Mouse (Mus musculus) neural tube, embryonic 12.5 days (tissue): ENCODE measurements around the gene Hba-x. TPM values are rescaled to one million over a fixed set of nuclear protein-coding genes. Genes with fewer than 3 reads are reported as not detected.
A peak's percentile ranks its signal among the peaks of the same experiment; 100 is the strongest.

Source experiments
- ATAC-seq: fragments of 200-750 bp; cut with Nextera tagmentation; 2 replicates; pipeline ENCODE4 v1.8.0; 2017; ENCODE audit warnings: low read depth, mild to moderate bottlenecking, moderate TSS enrichment, moderate library complexity; ENCODE audit not compliant: low FRiP score
- H3K27ac ChIP-seq: fragments of 300-500 bp; sonication (generic); 2 replicates; pipeline ENCODE4 v1.5.1; 2016
- H3K27me3 ChIP-seq: fragments of 300-500 bp; sonication (generic); replicated peaks from 2 replicates; pipeline ENCODE4 v1.6.1; 2016; ENCODE audit warnings: mild to moderate bottlenecking
- H3K36me3 ChIP-seq: fragments of 300-500 bp; sonication (generic); 2 replicates; pipeline ENCODE4 v1.6.1; 2016; ENCODE audit warnings: mild to moderate bottlenecking
- H3K4me1 ChIP-seq: fragments of 300-500 bp; sonication (generic); 2 replicates; pipeline ENCODE4 v1.6.1; 2016
- H3K4me2 ChIP-seq: fragments of 300-500 bp; sonication (generic); replicated peaks from 2 replicates; pipeline ENCODE4 v1.6.1; 2016; ENCODE audit warnings: mild to moderate bottlenecking
- H3K4me3 ChIP-seq: fragments of 300-500 bp; sonication (generic); 2 replicates; pipeline ENCODE4 v1.5.1; 2016
- H3K9ac ChIP-seq: fragments of 300-500 bp; sonication (generic); 2 replicates; pipeline ENCODE4 v1.6.1; 2016; ENCODE audit warnings: mild to moderate bottlenecking
- H3K9me3 ChIP-seq: fragments of 300-500 bp; sonication (generic); 2 replicates; pipeline ENCODE4 v1.6.1; 2016; ENCODE audit warnings: mild to moderate bottlenecking
- WGBS: fragments of 180-500 bp; shearing (Covaris S2); methylation state at CpG from one replicate; pipeline ENCODE4 v1.1.7; 2016; 5-methylcytosine and 5-hydroxymethylcytosine counted together
- polyA plus RNA-seq: library from polyadenylated mRNA; unstranded; fragments of >200 nt; fragmentation: Nextera tagmentation; extraction: Ambion mirVana; gene quantifications from 2 replicates; pipeline ENCODE4 v1.2.1, GENCODE M21; 2016

The Hba-x gene
- polyA plus RNA-seq, 1 experiment from 2014 or later: 1,360 TPM

GRCm38 (mm10) chr11:32256146-32256545, 20.1 kb upstream of the Hba-x start:
- Histone ChIP-seq H3K27me3 (no peaks in the 10 kb centered on the region), H3K27ac (no peak overlapping the region), H3K36me3 (peaks cover 25% of the 10 kb centered on the region), H3K4me3 (no peak overlapping the region), H3K9me3 (no peaks in the 10 kb centered on the region), H3K9ac (no peak overlapping the region), H3K4me1 (no peaks in the 10 kb centered on the region), H3K4me2 (no peak overlapping the region)
- WGBS: 97% methylated on average over 1 of the region's 1 CpGs
- ATAC-seq: no peak

DNA sequence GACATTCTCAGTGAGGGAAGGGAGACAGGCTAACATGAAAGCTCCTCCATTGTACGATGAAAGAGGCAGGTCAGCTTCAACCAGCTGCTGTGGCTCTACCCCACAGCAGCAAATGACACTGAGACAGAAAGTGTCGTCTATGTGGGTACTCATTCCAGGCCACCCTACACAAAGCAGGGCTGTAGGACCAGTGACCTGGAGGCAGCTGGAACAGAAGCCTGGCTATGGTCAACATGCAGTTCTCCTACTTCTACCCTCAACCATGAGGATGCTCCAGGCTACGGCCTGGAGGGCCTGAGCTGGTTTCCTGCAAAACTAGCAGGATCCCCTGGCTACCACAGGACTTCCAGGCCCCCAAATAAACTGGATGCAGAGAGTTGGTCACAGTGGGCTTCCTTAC, 19.6 kb upstream of the Hba-x start:
- H3K4me2 ChIP-seq: no peak overlapping the region
- no peaks in the 10 kb centered on the region for H3K4me1 ChIP-seq
- ATAC-seq: no peak
- no peak overlapping the region for H3K9ac ChIP-seq
- 89% methylated on average over 3 of the region's 3 CpGs for WGBS
- no peak overlapping the region for H3K27ac ChIP-seq
- H3K9me3 ChIP-seq: no peaks in the 10 kb centered on the region
- H3K36me3 ChIP-seq: peaks cover 25% of the 10 kb centered on the region
- H3K4me3 ChIP-seq: no peak overlapping the region
- no peaks in the 10 kb centered on the region for H3K27me3 ChIP-seq

DNA sequence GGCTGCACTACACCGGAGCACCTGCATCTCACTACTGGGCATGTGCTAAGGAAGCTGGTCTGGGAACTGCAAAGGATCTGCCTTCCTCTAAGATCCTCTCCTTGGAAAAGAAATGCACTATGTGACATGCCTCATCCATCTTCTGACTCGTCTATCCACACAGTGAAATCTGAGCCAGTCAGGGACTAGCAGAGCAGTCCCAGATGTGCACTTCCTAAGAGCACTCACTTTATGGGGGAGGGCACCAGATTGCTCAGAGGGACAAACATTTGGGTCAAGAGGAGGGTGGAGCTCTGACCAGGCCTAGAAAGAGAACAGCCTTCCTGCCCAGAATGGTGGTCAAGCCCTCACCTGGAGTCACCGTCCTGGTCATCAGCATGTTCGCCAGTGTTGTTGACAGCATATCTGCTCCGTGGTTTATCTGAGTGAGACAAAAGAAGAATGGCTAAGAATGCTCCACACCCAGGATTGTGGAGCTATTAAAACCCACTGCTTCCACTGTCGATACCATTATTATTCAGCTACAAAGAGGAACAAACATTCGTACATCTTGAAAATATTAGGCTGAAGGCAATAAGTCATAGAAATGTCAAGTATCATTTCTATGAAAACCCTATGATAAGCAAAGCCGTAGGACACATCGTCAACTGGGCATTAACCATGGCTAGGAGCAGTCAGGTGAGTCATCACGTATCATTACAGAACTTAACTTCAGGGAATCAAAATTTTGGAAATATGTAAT, 13.4 kb upstream of the Hba-x start:
- H3K4me3 ChIP-seq: no peak overlapping the region
- H3K27ac ChIP-seq: no peak overlapping the region
- H3K4me2 ChIP-seq: no peak overlapping the region
- no peak for ATAC-seq
- H3K36me3 ChIP-seq: peaks cover 4% of the 10 kb centered on the region; the same call in 1 of the 2 replicates
- H3K4me1 ChIP-seq: peaks cover 4% of the 10 kb centered on the region
- no peak overlapping the region for H3K9ac ChIP-seq
- 82% methylated on average over 10 of the region's 10 CpGs for WGBS
- no peaks in the 10 kb centered on the region for H3K9me3 ChIP-seq
- no peaks in the 10 kb centered on the region for H3K27me3 ChIP-seq

DNA sequence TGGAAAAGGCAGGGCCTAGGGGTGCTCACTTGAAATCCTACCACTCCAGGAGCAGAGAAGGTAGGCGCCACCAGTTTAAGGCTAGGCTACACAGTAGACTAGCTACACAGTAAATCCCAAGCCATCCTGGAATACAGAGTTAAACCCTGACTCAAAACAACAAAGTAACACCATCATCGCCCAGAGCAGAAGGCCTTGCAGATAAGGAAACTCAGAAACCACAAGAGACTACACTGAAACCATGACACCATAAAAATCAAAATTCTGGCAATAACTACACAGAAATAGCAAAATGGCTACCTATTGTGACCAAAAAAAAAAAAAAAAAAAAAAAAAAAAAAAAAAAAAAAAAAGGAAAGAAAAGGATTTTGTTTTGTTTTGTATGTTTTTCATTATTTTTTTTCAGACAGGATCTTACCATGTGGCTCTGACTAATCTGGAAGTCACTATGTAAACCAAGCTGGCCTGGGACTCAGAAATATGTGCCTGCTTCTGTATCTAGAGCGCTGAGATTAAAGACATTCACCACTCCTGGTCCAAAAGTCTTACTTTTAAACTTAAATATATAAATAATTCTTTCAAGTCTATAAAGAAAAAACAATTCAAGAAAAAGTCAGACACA, 11.0 kb upstream of the Hba-x start:
- H3K4me1 ChIP-seq: peaks cover 7% of the 10 kb centered on the region
- H3K4me2 ChIP-seq: no peak overlapping the region
- no peak overlapping the region for H3K27ac ChIP-seq
- no peak overlapping the region for H3K9ac ChIP-seq
- no peaks in the 10 kb centered on the region for H3K9me3 ChIP-seq
- H3K27me3 ChIP-seq: no peaks in the 10 kb centered on the region
- no peak for ATAC-seq
- no peak overlapping the region for H3K4me3 ChIP-seq
- H3K36me3 ChIP-seq: peaks cover 4% of the 10 kb centered on the region; the same call in 1 of the 2 replicates
- 96% methylated on average over 3 of the region's 3 CpGs for WGBS

DNA sequence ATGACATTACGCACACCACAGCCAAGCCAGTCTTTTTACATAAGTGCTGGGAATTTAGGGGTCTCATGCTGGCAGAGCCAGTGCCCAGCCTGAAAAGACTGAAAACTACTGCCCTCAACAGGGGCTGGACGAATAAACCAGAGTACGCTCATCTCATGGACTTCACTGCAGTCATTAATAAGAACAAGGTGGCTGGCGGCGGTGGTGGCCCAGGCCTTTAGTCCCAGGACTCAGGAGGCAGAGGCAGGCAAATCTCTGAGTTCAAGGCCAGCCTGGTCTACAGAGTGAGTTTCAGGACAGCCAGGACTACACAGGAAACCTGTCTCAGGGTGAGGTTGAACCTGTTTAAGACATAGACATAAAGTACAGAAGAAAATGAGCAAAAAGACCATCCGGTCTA, 10.0 kb upstream of the Hba-x start:
- no peak for ATAC-seq
- Histone ChIP-seq H3K4me2 (0 out of 2 replicates have a peak overlapping the region, but pooled peaks have one; percentile 20), H3K9ac (no peak overlapping the region), H3K36me3 (peaks cover under 1% of the 10 kb centered on the region; the same call in 1 of the 2 replicates), H3K9me3 (no peaks in the 10 kb centered on the region), H3K4me1 (peaks cover 7% of the 10 kb centered on the region), H3K27ac (no peak overlapping the region), H3K27me3 (no peaks in the 10 kb centered on the region), H3K4me3 (no peak overlapping the region)
- 89% methylated on average over 6 of the region's 6 CpGs for WGBS

- 30% methylated on average over 6 of the region's 6 CpGs for WGBS
- H3K27ac ChIP-seq: peak overlapping the region; percentile 98
- no peaks in the 10 kb centered on the region for H3K36me3 ChIP-seq
- no peaks in the 10 kb centered on the region for H3K9me3 ChIP-seq
- H3K4me3 ChIP-seq: peak overlapping the region; percentile 72
- ATAC-seq: no peak; the same call in 1 of the 2 replicates
- peak overlapping the region; percentile 92 for H3K9ac ChIP-seq
- peak overlapping the region; percentile 59 for H3K4me2 ChIP-seq
- H3K4me1 ChIP-seq: peaks cover 7% of the 10 kb centered on the region
- no peaks in the 10 kb centered on the region for H3K27me3 ChIP-seq
Measured at GRCm38 (mm10) chr11:32266776-32267175, 9.4 kb upstream of the Hba-x start.

GRCm38 (mm10) chr11:32267188-32267884, 8.9 kb upstream of the Hba-x start, which contains the start of gene Nprl3:
Nprl3 (minus strand) TSS chr11:32267707.
- Histone ChIP-seq H3K4me1 (peaks cover 7% of the 10 kb centered on the region), H3K9ac (peak within 1 kb of the TSS; percentile 92), H3K27me3 (no peaks in the 10 kb centered on the region), H3K9me3 (no peaks in the 10 kb centered on the region), H3K36me3 (no peaks in the 10 kb centered on the region), H3K27ac (peak within 1 kb of the TSS; percentile 98), H3K4me3 (peak within 1 kb of the TSS; percentile 72), H3K4me2 (peak within 1 kb of the TSS; percentile 59)
- peak; percentile 98 for ATAC-seq
- under 1% methylated on average over 54 of the region's 54 CpGs for WGBS

DNA sequence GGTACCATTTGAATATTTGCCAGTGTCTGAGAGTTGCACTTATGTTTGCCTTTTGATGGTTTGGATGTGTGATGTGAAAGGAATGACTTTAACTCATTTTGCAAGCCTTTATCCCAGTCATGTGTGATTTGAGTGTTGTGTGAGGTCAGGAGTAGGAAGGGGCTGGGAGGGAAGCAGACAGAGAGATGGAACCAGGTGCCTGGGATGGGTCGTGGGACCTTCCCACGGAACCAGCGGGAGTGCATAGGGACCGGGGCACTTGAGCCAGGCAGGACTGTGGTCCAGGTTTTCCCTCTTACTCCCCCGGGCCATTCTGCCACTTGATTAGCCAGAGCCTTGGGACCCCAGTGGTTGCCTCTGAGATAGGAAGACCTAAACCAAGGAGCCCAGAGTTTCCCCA, 8.2 kb upstream of the Hba-x start:
- ATAC-seq: peak; percentile 44
- Histone ChIP-seq H3K4me3 (peak overlapping the region; percentile 72), H3K27me3 (no peaks in the 10 kb centered on the region), H3K9ac (peak overlapping the region; percentile 64), H3K9me3 (no peaks in the 10 kb centered on the region), H3K4me2 (peak overlapping the region; percentile 59), H3K4me1 (peaks cover 7% of the 10 kb centered on the region), H3K36me3 (no peaks in the 10 kb centered on the region), H3K27ac (no peak overlapping the region)
- 25% methylated on average over 5 of the region's 5 CpGs for WGBS

GRCm38 (mm10) chr11:32268952-32269351, 7.2 kb upstream of the Hba-x start:
- Histone ChIP-seq H3K4me2 (no peak overlapping the region), H3K9me3 (no peaks in the 10 kb centered on the region), H3K4me1 (peaks cover 7% of the 10 kb centered on the region), H3K36me3 (no peaks in the 10 kb centered on the region), H3K4me3 (no peak overlapping the region), H3K27ac (no peak overlapping the region), H3K9ac (no peak overlapping the region), H3K27me3 (no peaks in the 10 kb centered on the region)
- 85% methylated on average over 5 of the region's 5 CpGs for WGBS
- no peak for ATAC-seq

DNA sequence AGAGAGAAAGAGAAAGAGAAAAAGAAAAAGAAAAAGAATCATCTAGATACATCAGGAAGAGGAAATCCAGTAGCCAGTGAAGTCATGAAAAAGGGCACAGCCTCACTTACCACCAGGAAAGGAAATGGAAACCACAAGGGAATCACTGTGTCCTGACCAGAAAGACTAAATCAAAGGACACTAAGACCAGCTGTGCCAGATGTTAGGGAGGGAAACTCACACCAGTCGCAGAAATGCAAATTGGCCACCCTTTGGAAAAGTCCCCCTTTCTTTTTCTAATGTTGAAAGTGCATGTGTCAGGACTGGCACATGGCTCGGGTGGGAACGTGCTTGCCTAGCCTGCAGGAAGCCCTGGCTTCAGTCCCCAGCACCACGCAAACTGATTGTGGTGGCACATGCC, 5.0 kb upstream of the Hba-x start:
- H3K9ac ChIP-seq: no peak overlapping the region
- 49% methylated on average over 4 of the region's 4 CpGs for WGBS
- no peak overlapping the region for H3K4me3 ChIP-seq
- no peak overlapping the region for H3K4me2 ChIP-seq
- H3K4me1 ChIP-seq: peaks cover 5% of the 10 kb centered on the region
- H3K27me3 ChIP-seq: no peaks in the 10 kb centered on the region
- ATAC-seq: no peak
- H3K36me3 ChIP-seq: no peaks in the 10 kb centered on the region
- H3K9me3 ChIP-seq: no peaks in the 10 kb centered on the region
- H3K27ac ChIP-seq: no peak overlapping the region

GRCm38 (mm10) chr11:32277736-32278457, 1.7 kb downstream of the Hba-x start:
- Histone ChIP-seq H3K4me1 (no peaks in the 10 kb centered on the region), H3K9me3 (no peaks in the 10 kb centered on the region), H3K27ac (no peak overlapping the region), H3K9ac (no peak overlapping the region), H3K4me2 (no peak overlapping the region), H3K27me3 (peaks cover 7% of the 10 kb centered on the region; the same call in 1 of the 2 replicates), H3K4me3 (no peak overlapping the region), H3K36me3 (no peaks in the 10 kb centered on the region)
- 75% methylated on average over 21 of the region's 21 CpGs for WGBS
- 0 out of 2 replicates have a peak, but pooled peaks have one; percentile 53 for ATAC-seq
